Mouse (Mus musculus): ENCODE measurements at regions not wholly inside any gene's neighbourhood (a gene's known extent, or its start where the extent isn't known, plus 50 kb on each side); places are given as distances from the start of the nearest gene placed in this dataset.

GRCm38 (mm10) chr3:115819401-115820138 lies 68.1 kb upstream of the Dph5 start:
- no peak for TF ChIP-seq POLR2A (IDR thresholded peaks at IDR 0.05; ENCODE audit: borderline replicate concordance, low read depth, low read length)
- no peak for TF ChIP-seq CTCF (IDR thresholded peaks at IDR 0.05; ENCODE audit: low read depth, low read length)

All from bone marrow macrophage, adult 2 months (primary cell).